Mouse (Mus musculus): ENCODE measurements at regions not wholly inside any gene's neighbourhood (a gene's known extent, or its start where the extent isn't known, plus 50 kb on each side); places are given as distances from the start of the nearest gene placed in this dataset.

- no peak for ATAC-seq (ENCODE audit: insufficient number of reproducible peaks, insufficient read depth, low FRiP score, low TSS enrichment)
- WGBS, result 38% methylated on average over 8 of the region's 8 CpGs
Observed at GRCm38 (mm10) chr12:25376451-25376850, 279.5 kb upstream of the Id2 start.

GRCm38 (mm10) chr12:25367541-25367940 is 270.6 kb upstream of the Id2 start:
- no peaks in the 10 kb centered on the region for H3K4me1 ChIP-seq
- no peaks in the 10 kb centered on the region for H3K36me3 ChIP-seq
- no peak overlapping the region for H3K4me3 ChIP-seq
- H3K9ac ChIP-seq, result no peak overlapping the region
- H3K4me2 ChIP-seq (replicated peaks), result no peak overlapping the region
- 86% methylated on average over 1 of the region's 1 CpGs for WGBS
- no peaks in the 10 kb centered on the region for H3K9me3 ChIP-seq
- no peaks in the 10 kb centered on the region for H3K27me3 ChIP-seq
- H3K27ac ChIP-seq, result no peak overlapping the region
- no peak for ATAC-seq (ENCODE audit: insufficient number of reproducible peaks, insufficient read depth, low FRiP score, low TSS enrichment)

More at GRCm38 (mm10) chr12:25376451-25376850, 279.5 kb upstream of the Id2 start:
- Histone ChIP-seq H3K9ac (no peak overlapping the region), H3K36me3 (no peaks in the 10 kb centered on the region), H3K4me3 (no peak overlapping the region), H3K9me3 (no peaks in the 10 kb centered on the region), H3K27me3 (no peaks in the 10 kb centered on the region), H3K27ac (no peak overlapping the region), H3K4me2 (replicated peaks) (no peak overlapping the region), H3K4me1 (0 out of 2 replicates have a peak, but pooled peaks cover 3% of the 10 kb centered on the region)

- H3K36me3 ChIP-seq, result no peaks in the 10 kb centered on the region
- H3K27me3 ChIP-seq, result no peaks in the 10 kb centered on the region
- no peak overlapping the region for H3K4me2 ChIP-seq (replicated peaks)
- ATAC-seq (ENCODE audit: insufficient number of reproducible peaks, insufficient read depth, low FRiP score, low TSS enrichment), result no peak
- no peak overlapping the region for H3K9ac ChIP-seq
- H3K27ac ChIP-seq, result no peak overlapping the region
- no peak overlapping the region for H3K4me3 ChIP-seq
- H3K4me1 ChIP-seq, result no peaks in the 10 kb centered on the region
- no peaks in the 10 kb centered on the region for H3K9me3 ChIP-seq
- WGBS, result 55% methylated on average over 3 of the region's 3 CpGs
Observed at GRCm38 (mm10) chr12:25365600-25366267, 268.8 kb upstream of the Id2 start.

GRCm38 (mm10) chr12:25364966-25365568 is 268.1 kb upstream of the Id2 start:
- H3K27ac ChIP-seq, result no peak overlapping the region
- no peak for ATAC-seq (ENCODE audit: insufficient number of reproducible peaks, insufficient read depth, low FRiP score, low TSS enrichment)
- H3K27me3 ChIP-seq, result no peaks in the 10 kb centered on the region
- H3K9ac ChIP-seq, result no peak overlapping the region
- WGBS, result 63% methylated on average over 7 of the region's 7 CpGs
- no peak overlapping the region for H3K4me3 ChIP-seq
- no peaks in the 10 kb centered on the region for H3K4me1 ChIP-seq
- no peaks in the 10 kb centered on the region for H3K9me3 ChIP-seq
- H3K36me3 ChIP-seq, result no peaks in the 10 kb centered on the region
- H3K4me2 ChIP-seq (replicated peaks), result no peak overlapping the region

GRCm38 (mm10) chr12:25363839-25364238 is 266.9 kb upstream of the Id2 start:
- no peak for ATAC-seq (ENCODE audit: insufficient number of reproducible peaks, insufficient read depth, low FRiP score, low TSS enrichment)
- WGBS, result 87% methylated on average over 9 of the region's 9 CpGs

GRCm38 (mm10) chr12:25363341-25363740 is 266.4 kb upstream of the Id2 start:
- ATAC-seq (ENCODE audit: insufficient number of reproducible peaks, insufficient read depth, low FRiP score, low TSS enrichment), result no peak
- H3K9me3 ChIP-seq, result no peaks in the 10 kb centered on the region
- WGBS, result 82% methylated on average over 3 of the region's 3 CpGs

More at GRCm38 (mm10) chr12:25363839-25364238, 266.9 kb upstream of the Id2 start:
- Histone ChIP-seq H3K4me2 (replicated peaks) (no peak overlapping the region), H3K4me1 (no peaks in the 10 kb centered on the region), H3K9me3 (no peaks in the 10 kb centered on the region), H3K9ac (no peak overlapping the region), H3K36me3 (no peaks in the 10 kb centered on the region), H3K27ac (no peak overlapping the region), H3K4me3 (no peak overlapping the region), H3K27me3 (no peaks in the 10 kb centered on the region)

GRCm38 (mm10) chr12:25362771-25363170 is 265.8 kb upstream of the Id2 start:
- WGBS, result 92% methylated on average over 4 of the region's 4 CpGs
- H3K4me2 ChIP-seq (replicated peaks), result no peak overlapping the region
- no peak for ATAC-seq (ENCODE audit: insufficient number of reproducible peaks, insufficient read depth, low FRiP score, low TSS enrichment)

More at GRCm38 (mm10) chr12:25363341-25363740, 266.4 kb upstream of the Id2 start:
- H3K4me1 ChIP-seq, result no peaks in the 10 kb centered on the region
- H3K36me3 ChIP-seq, result no peaks in the 10 kb centered on the region
- H3K4me2 ChIP-seq (replicated peaks), result no peak overlapping the region
- no peaks in the 10 kb centered on the region for H3K27me3 ChIP-seq
- no peak overlapping the region for H3K4me3 ChIP-seq
- H3K9ac ChIP-seq, result no peak overlapping the region
- H3K27ac ChIP-seq, result no peak overlapping the region

GRCm38 (mm10) chr12:25360726-25361125 is 263.8 kb upstream of the Id2 start:
- H3K4me3 ChIP-seq, result no peak overlapping the region
- H3K4me1 ChIP-seq, result no peaks in the 10 kb centered on the region
- H3K9ac ChIP-seq, result no peak overlapping the region
- H3K4me2 ChIP-seq (replicated peaks), result no peak overlapping the region
- H3K9me3 ChIP-seq, result no peaks in the 10 kb centered on the region
- H3K36me3 ChIP-seq, result no peaks in the 10 kb centered on the region
- WGBS, result 92% methylated on average over 2 of the region's 2 CpGs
- no peaks in the 10 kb centered on the region for H3K27me3 ChIP-seq
- ATAC-seq (ENCODE audit: insufficient number of reproducible peaks, insufficient read depth, low FRiP score, low TSS enrichment), result no peak
- no peak overlapping the region for H3K27ac ChIP-seq

More at GRCm38 (mm10) chr12:25362771-25363170, 265.8 kb upstream of the Id2 start:
- Histone ChIP-seq H3K27ac (no peak overlapping the region), H3K36me3 (no peaks in the 10 kb centered on the region), H3K9me3 (no peaks in the 10 kb centered on the region), H3K27me3 (no peaks in the 10 kb centered on the region), H3K4me1 (no peaks in the 10 kb centered on the region), H3K9ac (no peak overlapping the region), H3K4me3 (no peak overlapping the region)

GRCm38 (mm10) chr12:25359931-25360330 is 263.0 kb upstream of the Id2 start:
- Histone ChIP-seq H3K4me3 (no peak overlapping the region), H3K4me2 (replicated peaks) (no peak overlapping the region), H3K4me1 (no peaks in the 10 kb centered on the region), H3K9ac (no peak overlapping the region), H3K36me3 (no peaks in the 10 kb centered on the region), H3K27me3 (no peaks in the 10 kb centered on the region), H3K9me3 (no peaks in the 10 kb centered on the region), H3K27ac (no peak overlapping the region)
- no peak for ATAC-seq (ENCODE audit: insufficient number of reproducible peaks, insufficient read depth, low FRiP score, low TSS enrichment)
- 91% methylated on average over 5 of the region's 5 CpGs for WGBS

GRCm38 (mm10) chr12:25358846-25359525 is 262.0 kb upstream of the Id2 start:
- Histone ChIP-seq H3K4me3 (no peak overlapping the region), H3K4me1 (no peaks in the 10 kb centered on the region), H3K27ac (no peak overlapping the region), H3K9ac (no peak overlapping the region), H3K9me3 (no peaks in the 10 kb centered on the region), H3K27me3 (no peaks in the 10 kb centered on the region), H3K36me3 (no peaks in the 10 kb centered on the region), H3K4me2 (replicated peaks) (no peak overlapping the region)
- no peak for ATAC-seq (ENCODE audit: insufficient number of reproducible peaks, insufficient read depth, low FRiP score, low TSS enrichment)
- 88% methylated on average over 8 of the region's 8 CpGs for WGBS

- 84% methylated on average over 2 of the region's 2 CpGs for WGBS
- H3K36me3 ChIP-seq, result no peaks in the 10 kb centered on the region
- H3K27me3 ChIP-seq, result no peaks in the 10 kb centered on the region
- H3K9me3 ChIP-seq, result no peaks in the 10 kb centered on the region
- H3K4me2 ChIP-seq (replicated peaks), result no peak overlapping the region
- H3K9ac ChIP-seq, result no peak overlapping the region
- H3K4me3 ChIP-seq, result no peak overlapping the region
- H3K4me1 ChIP-seq, result no peaks in the 10 kb centered on the region
- no peak overlapping the region for H3K27ac ChIP-seq
- no peak for ATAC-seq (ENCODE audit: insufficient number of reproducible peaks, insufficient read depth, low FRiP score, low TSS enrichment)
Observed at GRCm38 (mm10) chr12:25356774-25357173, 259.8 kb upstream of the Id2 start.

- no peaks in the 10 kb centered on the region for H3K27me3 ChIP-seq
- H3K4me3 ChIP-seq, result no peak overlapping the region
- no peaks in the 10 kb centered on the region for H3K9me3 ChIP-seq
- no peak overlapping the region for H3K9ac ChIP-seq
- 63% methylated on average over 1 of the region's 1 CpGs for WGBS
- H3K4me1 ChIP-seq, result no peaks in the 10 kb centered on the region
- H3K4me2 ChIP-seq (replicated peaks), result no peak overlapping the region
- ATAC-seq (ENCODE audit: insufficient number of reproducible peaks, insufficient read depth, low FRiP score, low TSS enrichment), result no peak
- no peak overlapping the region for H3K27ac ChIP-seq
- H3K36me3 ChIP-seq, result no peaks in the 10 kb centered on the region
Observed at GRCm38 (mm10) chr12:25355217-25355616, 258.3 kb upstream of the Id2 start.

Data from embryonic facial prominence, embryonic 12.5 days (tissue).